Mouse (Mus musculus): ENCODE data around the gene Optc. TPM values are rescaled to one million over a fixed set of nuclear protein-coding genes. Genes with fewer than 3 reads are reported as not detected.

Gene Optc
- total RNA-seq (2022) = 1 to 10 TPM; 1.0 to 2.2 (median 1.4) TPM

- DNase-seq = no peak
These were observed at the start of gene Optc for GRCm38 (mm10) chr1:133907949-133908658. Gene Optc (minus strand): TSS chr1:133907999.

- DNase-seq = no peak
These were observed 46.2 kb upstream of the Optc start for GRCm38 (mm10) chr1:133954009-133954408.

GRCm38 (mm10) chr1:133953261-133953742 lies 45.5 kb upstream of the Optc start:
- DNase-seq = peak; percentile 74

- DNase-seq = no peak
These were observed 43.8 kb upstream of the Optc start for GRCm38 (mm10) chr1:133951598-133951997.

GRCm38 (mm10) chr1:133950061-133950782 lies 42.4 kb upstream of the Optc start:
- DNase-seq = no peak

DNA sequence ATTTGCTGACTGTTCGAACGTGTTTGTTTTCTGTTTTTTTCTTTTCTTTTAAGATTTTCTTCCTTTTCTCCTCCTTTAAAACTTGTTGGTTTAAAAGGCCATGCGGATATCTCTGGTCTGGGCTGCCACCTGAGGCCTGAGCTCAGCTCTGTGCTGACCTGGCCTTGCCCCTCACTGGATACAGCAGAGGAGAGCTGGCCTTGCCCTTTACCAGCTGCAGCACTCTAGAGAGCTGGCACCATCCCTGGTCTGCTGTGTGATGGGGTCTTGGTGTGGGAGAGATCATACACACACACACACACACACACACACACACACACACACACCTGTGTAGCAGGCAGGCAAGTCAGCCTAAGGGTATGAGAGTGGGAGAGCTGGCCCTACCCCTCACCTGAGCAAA lies 37.3 kb upstream of the Optc start:
- DNase-seq = peak; percentile 63

GRCm38 (mm10) chr1:133941904-133942303 lies 34.1 kb upstream of the Optc start:
- DNase-seq = no peak

DNA sequence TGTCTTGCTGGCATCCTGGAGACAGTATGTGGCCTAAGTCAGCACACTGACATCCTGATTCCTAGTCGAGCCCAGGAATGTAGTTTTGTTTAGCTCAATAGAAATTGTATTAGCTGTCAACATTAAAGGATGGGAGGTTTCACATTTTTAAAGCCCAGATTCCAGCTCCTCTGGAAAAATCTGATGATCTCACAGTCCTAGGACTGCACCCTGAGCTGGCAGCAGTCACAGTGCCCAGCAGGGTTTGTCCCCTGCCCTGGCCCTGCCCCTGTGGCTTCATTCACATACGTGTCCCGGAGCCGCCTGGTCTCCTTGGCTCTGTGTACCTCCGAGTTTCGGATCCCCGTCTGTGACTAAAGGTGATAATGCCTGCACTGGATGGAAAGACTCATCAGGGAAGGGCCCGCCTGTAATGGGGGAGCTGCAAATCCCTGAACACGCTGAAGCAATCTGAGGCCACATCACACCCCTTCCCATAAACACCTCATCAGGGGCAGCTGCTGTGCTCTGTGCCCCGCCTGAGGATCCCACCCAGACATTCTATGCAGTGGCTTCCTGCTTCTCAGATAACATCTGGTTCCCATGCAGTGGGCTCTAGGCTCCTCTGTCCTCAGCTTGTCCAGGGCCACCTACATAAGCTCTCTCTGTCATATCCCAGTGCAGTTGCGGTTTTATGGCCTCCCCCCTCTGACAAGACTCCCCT lies 33.5 kb upstream of the Optc start:
- no peak for DNase-seq

- DNase-seq = no peak
These were observed 32.8 kb upstream of the Optc start for GRCm38 (mm10) chr1:133940481-133941092.

DNA sequence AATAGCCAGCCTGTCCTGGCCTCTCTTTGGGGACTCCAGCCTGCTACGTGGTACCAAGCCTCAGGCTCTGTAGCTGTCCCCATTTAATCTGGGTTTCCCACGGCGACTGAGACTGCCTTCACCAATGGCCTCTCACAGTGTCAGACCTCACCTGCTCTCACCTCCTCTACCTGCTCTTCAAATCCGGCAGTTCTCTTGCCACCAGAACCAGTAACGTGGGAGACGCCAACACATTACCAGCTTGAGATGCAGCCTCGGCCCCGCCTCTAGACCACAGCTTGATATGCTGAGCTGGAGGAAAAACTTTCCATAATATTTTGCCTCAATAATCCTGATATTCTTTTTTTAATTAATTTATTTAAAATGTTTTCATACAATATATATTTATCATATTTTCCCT lies 31.9 kb upstream of the Optc start:
- DNase-seq = no peak

DNA sequence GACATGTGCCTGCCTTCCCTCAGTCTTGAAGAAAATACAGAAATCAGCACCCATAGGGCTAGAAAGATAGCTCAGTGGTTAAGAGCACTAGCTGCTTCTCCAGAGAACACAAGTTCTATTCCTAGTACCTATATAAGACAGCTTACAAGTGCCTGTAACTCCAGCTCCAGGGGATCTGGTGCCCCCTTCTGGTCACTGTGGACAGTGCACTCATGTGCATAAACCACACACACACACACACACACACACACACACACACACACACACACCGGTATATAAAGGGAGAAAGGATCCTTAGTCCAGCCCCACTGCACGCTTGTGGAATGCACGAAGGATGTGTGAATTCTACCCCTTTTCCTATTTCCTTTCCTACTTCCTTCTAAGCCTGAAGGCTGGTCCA lies 28.4 kb upstream of the Optc start:
- DNase-seq = no peak

- DNase-seq = no peak
These were observed 26.7 kb upstream of the Optc start for GRCm38 (mm10) chr1:133934354-133934963.

DNA sequence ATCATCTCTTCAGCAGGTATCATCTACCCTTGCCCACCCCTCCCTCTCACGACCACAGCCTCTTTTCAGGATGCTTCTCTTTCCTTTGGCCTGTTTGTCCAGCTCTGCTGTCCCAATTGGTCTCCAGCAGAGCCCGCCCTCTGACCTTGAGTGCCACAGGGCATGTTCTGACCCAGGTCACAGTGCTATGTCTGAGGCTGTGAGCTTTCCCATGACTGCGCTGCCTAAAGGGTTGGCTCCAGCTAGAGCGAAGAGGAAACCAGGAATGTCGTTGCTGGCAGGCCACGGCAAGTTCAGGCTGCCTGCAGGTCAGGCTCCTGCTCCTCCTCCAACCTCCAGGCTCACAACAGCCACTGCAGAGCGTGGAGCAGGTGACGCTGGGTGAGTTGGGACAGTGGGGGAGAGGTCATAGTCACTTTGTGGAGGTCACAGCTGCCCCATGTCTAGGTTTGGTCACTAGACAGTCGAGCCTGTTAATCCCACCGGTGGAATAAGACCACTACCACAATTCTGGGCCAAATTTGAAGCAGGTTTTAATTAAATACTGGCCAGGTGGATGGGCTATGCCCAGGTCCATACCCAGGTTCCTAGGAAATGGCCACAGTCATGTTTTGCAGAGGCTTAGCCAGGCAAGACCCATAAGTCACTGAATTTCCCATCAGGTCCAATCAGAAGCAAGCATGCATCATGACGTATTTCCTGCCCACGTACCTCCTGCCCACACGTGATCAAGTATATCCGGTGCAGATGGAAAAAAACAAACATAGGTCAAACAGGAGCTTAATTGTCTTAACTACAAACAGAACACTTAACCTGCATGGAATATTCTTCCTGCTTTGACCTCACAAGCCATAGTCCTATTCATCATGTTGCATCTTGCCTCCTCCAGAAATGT lies 25.7 kb upstream of the Optc start:
- DNase-seq = no peak

DNA sequence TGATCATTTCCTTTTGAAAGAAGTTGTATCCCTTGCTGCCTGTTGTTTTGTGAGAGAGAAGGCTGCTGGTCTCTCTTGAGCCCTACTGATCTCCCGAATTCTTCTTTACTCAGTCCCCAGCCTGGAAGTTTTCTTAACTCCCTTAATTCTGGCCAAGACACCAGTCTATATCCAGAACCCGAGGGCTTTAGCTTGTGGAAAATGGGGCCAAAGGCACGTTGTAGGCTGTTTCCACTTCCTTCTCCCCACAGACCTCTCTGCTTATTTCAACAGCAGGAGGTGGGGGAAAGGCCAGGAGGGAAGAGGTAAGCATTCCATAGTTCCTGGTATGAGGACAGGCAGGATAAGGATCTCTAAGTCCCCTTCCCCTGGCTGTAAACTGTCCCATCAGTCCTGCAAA lies 22.2 kb upstream of the Optc start:
- no peak for DNase-seq

DNA sequence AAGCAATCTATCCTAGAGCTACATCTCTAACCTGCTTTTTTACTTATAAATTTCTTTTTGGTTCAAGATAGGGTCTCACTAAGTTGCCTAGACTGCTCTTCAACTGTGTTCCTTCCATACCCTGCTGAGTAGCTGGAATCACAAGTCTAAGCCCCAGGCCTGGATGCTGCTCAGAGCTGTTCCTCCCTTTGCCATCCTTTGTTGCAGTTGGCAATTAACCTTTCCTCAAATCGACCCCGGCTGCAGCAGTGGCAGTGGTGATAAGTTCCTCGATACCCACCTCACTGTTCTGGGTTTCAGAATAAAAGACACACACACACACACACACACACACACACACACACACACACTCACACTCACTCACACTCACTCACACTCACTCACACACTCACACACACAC lies 17.4 kb upstream of the Optc start:
- DNase-seq = no peak

- DNase-seq = no peak
These were observed 16.5 kb upstream of the Optc start for GRCm38 (mm10) chr1:133924141-133924875.

DNA sequence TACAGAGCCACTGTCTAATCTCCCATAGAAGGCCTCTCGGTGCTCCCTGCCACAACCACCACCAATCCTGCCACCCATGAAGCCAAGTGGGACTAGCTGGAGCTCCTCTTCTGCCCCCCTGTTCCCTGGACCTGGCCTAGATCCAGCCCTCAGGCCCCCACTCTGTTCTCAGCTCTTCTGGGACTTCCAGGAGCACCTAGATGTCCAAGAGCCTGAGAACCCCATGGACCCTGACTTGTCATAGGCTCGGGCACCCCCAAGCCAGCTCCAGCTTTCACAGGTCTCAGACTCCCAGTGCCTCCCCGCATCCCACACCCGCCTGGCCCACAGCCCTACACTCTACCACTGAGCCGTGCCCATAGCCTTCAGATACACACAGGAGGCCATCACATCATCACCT lies 15.3 kb upstream of the Optc start:
- DNase-seq = no peak

DNA sequence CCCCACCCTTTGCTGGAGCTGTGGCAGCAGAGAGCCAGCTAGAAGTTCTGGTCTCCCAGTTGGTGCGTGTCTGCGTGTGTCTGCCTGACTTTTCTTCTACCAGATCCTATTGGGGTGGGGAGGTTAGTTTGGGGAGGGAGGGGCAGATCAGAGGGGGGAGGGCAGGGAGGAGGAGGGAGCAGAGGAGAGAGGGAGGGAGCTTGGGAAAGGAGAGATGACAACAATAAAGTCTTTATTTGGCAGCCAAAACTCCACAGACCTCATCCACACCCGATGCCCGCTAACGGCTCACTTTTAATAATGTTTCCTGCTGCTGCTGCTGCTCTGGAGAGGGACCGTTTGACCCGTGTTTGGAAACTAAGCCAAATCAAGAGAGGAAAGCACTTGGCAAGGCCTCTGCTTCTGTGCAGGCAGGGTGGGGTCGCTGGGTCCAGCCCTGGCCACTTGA lies 13.5 kb upstream of the Optc start, which contains the start of gene Prelp:
TSS of gene Prelp (minus strand) at position 111 of the 448 bp plus-strand sequence.
- no peak for DNase-seq

- no peak for DNase-seq
These were observed 13.1 kb upstream of the Optc start for GRCm38 (mm10) chr1:133920876-133921275.

- DNase-seq = no peak
These were observed 12.6 kb upstream of the Optc start for GRCm38 (mm10) chr1:133920401-133920800.

DNA sequence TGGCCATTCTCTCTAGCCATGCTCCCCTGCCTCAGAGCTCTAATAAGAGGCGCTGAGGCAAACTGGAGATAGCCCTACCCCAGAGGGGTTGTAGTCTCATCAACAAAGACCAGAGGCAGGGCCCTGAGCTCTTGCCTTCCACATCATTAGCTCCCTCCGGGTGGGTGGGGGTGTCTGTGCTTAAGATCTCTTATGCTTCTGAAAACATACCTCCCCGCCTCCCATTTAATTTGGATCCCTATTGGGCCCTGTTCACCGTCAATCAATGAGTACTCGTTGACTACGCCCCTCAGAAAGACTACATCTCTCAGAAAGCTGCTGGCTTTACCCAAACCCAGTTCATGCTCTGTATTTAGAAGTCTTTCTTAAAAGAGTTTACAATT lies 10.3 kb upstream of the Optc start:
- no peak for DNase-seq
